Mouse (Mus musculus) G1E (cell line): Measurements from ENCODE around the gene Hoxc9. TPM values are rescaled to one million over a fixed set of nuclear protein-coding genes. Genes with fewer than 3 reads are reported as not detected.
A peak's percentile ranks its signal among the peaks of the same experiment; 100 is the strongest.

Source experiments
- ATAC-seq: 2 replicates; pipeline ENCODE4 v1.8.0; 2016; ENCODE audit warnings: mild to moderate bottlenecking; ENCODE audit not compliant: insufficient number of reproducible peaks, poor library complexity, low FRiP score, severe bottlenecking; ENCODE audit errors: extremely low read depth
- DNase-seq: peaks from one replicate; pipeline ENCODE4 v3.0.0; 2012; ENCODE audit warnings: low spot score
- H3K27me3 ChIP-seq: 2 replicates; pipeline ENCODE4 v1.6.1; 2012; ENCODE audit warnings: mild to moderate bottlenecking, low read length, inconsistent platforms; ENCODE audit not compliant: insufficient read depth
- H3K36me3 ChIP-seq: replicated peaks from 2 replicates; pipeline ENCODE3; 2012; ENCODE audit warnings: mild to moderate bottlenecking, inconsistent platforms
- H3K4me1 ChIP-seq: 2 replicates; pipeline ENCODE4 v1.6.1; 2012; ENCODE audit warnings: low read depth, low read length, inconsistent platforms, mixed read lengths; ENCODE audit not compliant: insufficient read depth
- H3K4me3 ChIP-seq: 2 replicates; pipeline ENCODE4 v1.5.1; 2012; ENCODE audit warnings: low read depth, mild to moderate bottlenecking, inconsistent platforms, low read length, moderate library complexity, mixed read lengths
- H3K9me3 ChIP-seq: replicated peaks from 2 replicates; pipeline ENCODE4 v1.6.1; 2012; ENCODE audit warnings: inconsistent platforms
- CTCF ChIP-seq: IDR thresholded peaks from 2 replicates; pipeline ENCODE4 v1.5.1; 2012; ENCODE audit warnings: low read depth, low read length, inconsistent platforms, mixed read lengths
- GATA1 ChIP-seq: IDR thresholded peaks from 2 replicates; pipeline ENCODE4 v1.6.1; 2012; ENCODE audit warnings: borderline replicate concordance, low read length, inconsistent platforms, mixed read lengths
- GATA2 ChIP-seq: IDR thresholded peaks from 2 replicates; pipeline ENCODE4 v1.6.1; 2012; ENCODE audit warnings: low read depth, low read length, inconsistent platforms, borderline replicate concordance
- POLR2AphosphoS5 ChIP-seq: IDR thresholded peaks from 2 replicates; pipeline ENCODE4 v1.6.1; 2012; ENCODE audit warnings: low read depth, low read length, inconsistent platforms; ENCODE audit not compliant: insufficient replicate concordance
- TAL1 ChIP-seq: conservative IDR thresholded peaks from 2 replicates; pipeline ENCODE4 v1.6.1; 2012; ENCODE audit warnings: low read depth, low read length, inconsistent platforms, mixed read lengths
- polyA plus RNA-seq: library from polyadenylated mRNA; stranded (reverse); fragments of >175 nt; gene quantifications from 2 replicates; pipeline ENCODE4 v1.2.3, GENCODE M21; 2012
- total RNA-seq, 2 experiments: library from RNA; stranded (forward) in 1 of 2; stranded (reverse) in 1 of 2; fragments of 200-1000 nt in 1 of 2; fragments of >200 nt in 1 of 2; fragmentation: Nextera tagmentation in 1 of 2; gene quantifications; 2 replicates each; pipeline ENCODE4 v1.2.3; 2014 to 2017

Hoxc9 gene
- total and polyA plus RNA-seq, 3 experiments = 3.9 to 9.8 (median 7.9) TPM

GRCm38 (mm10) chr15:103002156-103002555 lies 25.9 kb downstream of the Hoxc9 start:
- TF ChIP-seq TAL1 = no peak
- TF ChIP-seq POLR2AphosphoS5 = no peak
- no peak for TF ChIP-seq GATA1
- H3K27me3 ChIP-seq = no peaks in the 10 kb centered on the region
- H3K4me1 ChIP-seq = peaks cover 86% of the 10 kb centered on the region
- peaks cover 17% of the 10 kb centered on the region for H3K36me3 ChIP-seq
- DNase-seq (no peak), ATAC-seq (no peak)
- peak overlapping the region; percentile 64; the same call in 1 of the 2 replicates for H3K4me3 ChIP-seq
- H3K9me3 ChIP-seq = no peaks in the 10 kb centered on the region

- Histone ChIP-seq H3K27me3 (no peaks in the 10 kb centered on the region), H3K4me1 (peaks cover 87% of the 10 kb centered on the region), H3K36me3 (peaks cover 17% of the 10 kb centered on the region), H3K9me3 (no peaks in the 10 kb centered on the region), H3K4me3 (peak overlapping the region; percentile 64; the same call in 1 of the 2 replicates)
- TF ChIP-seq TAL1 = no peak
- no peak for TF ChIP-seq POLR2AphosphoS5
- TF ChIP-seq CTCF = no peak
- no peak for TF ChIP-seq GATA2
- no peak for TF ChIP-seq GATA1
- no peak for ATAC-seq
- no peak for DNase-seq
Measured at GRCm38 (mm10) chr15:103002821-103003448, 26.7 kb downstream of the Hoxc9 start.

GRCm38 (mm10) chr15:103005308-103005707 lies 29.1 kb downstream of the Hoxc9 start:
- ATAC-seq (no peak), DNase-seq (no peak)
- peaks cover 25% of the 10 kb centered on the region for H3K36me3 ChIP-seq
- H3K9me3 ChIP-seq = no peaks in the 10 kb centered on the region
- no peak for TF ChIP-seq GATA2
- no peak for TF ChIP-seq CTCF
- no peak for TF ChIP-seq POLR2AphosphoS5
- no peak for TF ChIP-seq TAL1
- no peaks in the 10 kb centered on the region for H3K27me3 ChIP-seq
- H3K4me1 ChIP-seq = peaks cover 95% of the 10 kb centered on the region
- H3K4me3 ChIP-seq = peak overlapping the region; percentile 51; the same call in 1 of the 2 replicates

GRCm38 (mm10) chr15:103005797-103006196 lies 29.6 kb downstream of the Hoxc9 start:
- no peak for ATAC-seq
- no peak for TF ChIP-seq GATA1
- TF ChIP-seq TAL1 = no peak
- no peak for TF ChIP-seq GATA2
- TF ChIP-seq POLR2AphosphoS5 = no peak
- no peak for TF ChIP-seq CTCF

GRCm38 (mm10) chr15:103006326-103006725 lies 30.1 kb downstream of the Hoxc9 start:
- ATAC-seq = no peak
- Histone ChIP-seq H3K27me3 (no peaks in the 10 kb centered on the region), H3K9me3 (no peaks in the 10 kb centered on the region), H3K36me3 (peaks cover 25% of the 10 kb centered on the region), H3K4me1 (peaks cover 93% of the 10 kb centered on the region), H3K4me3 (peak overlapping the region; percentile 21; the same call in 1 of the 2 replicates)
- no peak for DNase-seq
- TF ChIP-seq POLR2AphosphoS5 (no peak), GATA2 (no peak), GATA1 (no peak), TAL1 (no peak), CTCF (no peak)

More at GRCm38 (mm10) chr15:103005797-103006196, 29.6 kb downstream of the Hoxc9 start:
- Histone ChIP-seq H3K27me3 (no peaks in the 10 kb centered on the region), H3K36me3 (peaks cover 25% of the 10 kb centered on the region), H3K9me3 (no peaks in the 10 kb centered on the region), H3K4me3 (peak overlapping the region; percentile 21; the same call in 1 of the 2 replicates), H3K4me1 (peaks cover 95% of the 10 kb centered on the region)
- no peak for DNase-seq

- DNase-seq (no peak), ATAC-seq (no peak)
- H3K9me3 ChIP-seq = no peaks in the 10 kb centered on the region
- H3K36me3 ChIP-seq = peaks cover 18% of the 10 kb centered on the region
- no peaks in the 10 kb centered on the region for H3K27me3 ChIP-seq
- no peak for TF ChIP-seq TAL1
- no peak for TF ChIP-seq GATA1
- TF ChIP-seq CTCF = no peak
- no peak for TF ChIP-seq POLR2AphosphoS5
- TF ChIP-seq GATA2 = no peak
- H3K4me3 ChIP-seq = peak overlapping the region; percentile 77
- peaks cover 85% of the 10 kb centered on the region for H3K4me1 ChIP-seq
Measured at GRCm38 (mm10) chr15:103009265-103010111, 33.2 kb downstream of the Hoxc9 start.
